Mouse (Mus musculus): ENCODE measurements around the gene AI597479. TPM values are rescaled to one million over a fixed set of nuclear protein-coding genes. Genes with fewer than 3 reads are reported as not detected.

The AI597479 gene
- polyA plus RNA-seq, 1 experiment from 2014 or later = 29.1 TPM

GRCm38 (mm10) chr1:43112882-43113281, 14.4 kb downstream of the AI597479 start:
- no peak overlapping the region for H3K27ac ChIP-seq (ENCODE audit: low read length)
- H3K4me3 ChIP-seq (replicated peaks; ENCODE audit: low read length) = no peak overlapping the region
- peaks cover 19% of the 10 kb centered on the region for H3K36me3 ChIP-seq (ENCODE audit: control insufficient read depth, insufficient read depth, low read length)
- no peak for ATAC-seq (ENCODE audit: insufficient read depth, low FRiP score)
- no peak overlapping the region for H3K4me2 ChIP-seq (ENCODE audit: low read depth, low read length)
- no peaks in the 10 kb centered on the region for H3K27me3 ChIP-seq (ENCODE audit: control insufficient read depth, insufficient read depth, low read length)
- WGBS = 80% methylated on average over 2 of the region's 2 CpGs
- no peak overlapping the region for H3K9ac ChIP-seq (ENCODE audit: low read length)
- no peaks in the 10 kb centered on the region for H3K9me3 ChIP-seq (replicated peaks; ENCODE audit: control insufficient read depth, low read length)
- no peaks in the 10 kb centered on the region for H3K4me1 ChIP-seq (ENCODE audit: control insufficient read depth, insufficient read depth, low read length)

GRCm38 (mm10) chr1:43117435-43117834, 18.9 kb downstream of the AI597479 start:
- no peak overlapping the region for H3K4me3 ChIP-seq (replicated peaks; ENCODE audit: low read length)
- H3K27me3 ChIP-seq (ENCODE audit: control insufficient read depth, insufficient read depth, low read length) = no peaks in the 10 kb centered on the region
- no peak for ATAC-seq (ENCODE audit: insufficient read depth, low FRiP score)
- H3K36me3 ChIP-seq (ENCODE audit: control insufficient read depth, insufficient read depth, low read length) = peaks cover 32% of the 10 kb centered on the region
- no peak overlapping the region for H3K4me2 ChIP-seq (ENCODE audit: low read depth, low read length)
- H3K4me1 ChIP-seq (ENCODE audit: control insufficient read depth, insufficient read depth, low read length) = no peaks in the 10 kb centered on the region
- H3K27ac ChIP-seq (ENCODE audit: low read length) = no peak overlapping the region
- H3K9ac ChIP-seq (ENCODE audit: low read length) = no peak overlapping the region
- no peaks in the 10 kb centered on the region for H3K9me3 ChIP-seq (replicated peaks; ENCODE audit: control insufficient read depth, low read length)
- WGBS = 97% methylated on average over 8 of the region's 8 CpGs

- 92% methylated on average over 5 of the region's 5 CpGs for WGBS
- Histone ChIP-seq H3K4me1 (ENCODE audit: control insufficient read depth, insufficient read depth, low read length) (no peaks in the 10 kb centered on the region), H3K36me3 (ENCODE audit: control insufficient read depth, insufficient read depth, low read length) (peaks cover 40% of the 10 kb centered on the region), H3K9ac (ENCODE audit: low read length) (no peak overlapping the region), H3K27ac (ENCODE audit: low read length) (no peak overlapping the region), H3K4me3 (replicated peaks; ENCODE audit: low read length) (no peak overlapping the region), H3K4me2 (ENCODE audit: low read depth, low read length) (no peak overlapping the region), H3K9me3 (replicated peaks; ENCODE audit: control insufficient read depth, low read length) (no peaks in the 10 kb centered on the region), H3K27me3 (ENCODE audit: control insufficient read depth, insufficient read depth, low read length) (no peaks in the 10 kb centered on the region)
- no peak for ATAC-seq (ENCODE audit: insufficient read depth, low FRiP score)
Observed at GRCm38 (mm10) chr1:43120950-43121349, 22.4 kb downstream of the AI597479 start.

GRCm38 (mm10) chr1:43122616-43123015, 24.1 kb downstream of the AI597479 start:
- ATAC-seq (ENCODE audit: insufficient read depth, low FRiP score) = no peak
- H3K4me2 ChIP-seq (ENCODE audit: low read depth, low read length) = no peak overlapping the region
- no peaks in the 10 kb centered on the region for H3K9me3 ChIP-seq (replicated peaks; ENCODE audit: control insufficient read depth, low read length)
- no peak overlapping the region for H3K4me3 ChIP-seq (replicated peaks; ENCODE audit: low read length)
- WGBS = 90% methylated on average over 2 of the region's 2 CpGs
- no peaks in the 10 kb centered on the region for H3K4me1 ChIP-seq (ENCODE audit: control insufficient read depth, insufficient read depth, low read length)
- H3K27me3 ChIP-seq (ENCODE audit: control insufficient read depth, insufficient read depth, low read length) = no peaks in the 10 kb centered on the region
- H3K27ac ChIP-seq (ENCODE audit: low read length) = no peak overlapping the region
- H3K9ac ChIP-seq (ENCODE audit: low read length) = no peak overlapping the region
- H3K36me3 ChIP-seq (ENCODE audit: control insufficient read depth, insufficient read depth, low read length) = peaks cover 41% of the 10 kb centered on the region

- H3K36me3 ChIP-seq (ENCODE audit: control insufficient read depth, insufficient read depth, low read length) = peaks cover 43% of the 10 kb centered on the region
- no peak overlapping the region for H3K4me3 ChIP-seq (replicated peaks; ENCODE audit: low read length)
- no peak overlapping the region for H3K9ac ChIP-seq (ENCODE audit: low read length)
- WGBS = 84% methylated on average over 4 of the region's 4 CpGs
- no peaks in the 10 kb centered on the region for H3K9me3 ChIP-seq (replicated peaks; ENCODE audit: control insufficient read depth, low read length)
- no peaks in the 10 kb centered on the region for H3K4me1 ChIP-seq (ENCODE audit: control insufficient read depth, insufficient read depth, low read length)
- ATAC-seq (ENCODE audit: insufficient read depth, low FRiP score) = no peak
- H3K27me3 ChIP-seq (ENCODE audit: control insufficient read depth, insufficient read depth, low read length) = no peaks in the 10 kb centered on the region
- no peak overlapping the region for H3K4me2 ChIP-seq (ENCODE audit: low read depth, low read length)
- no peak overlapping the region for H3K27ac ChIP-seq (ENCODE audit: low read length)
Observed at GRCm38 (mm10) chr1:43124726-43125125, 26.2 kb downstream of the AI597479 start.

- Histone ChIP-seq H3K36me3 (ENCODE audit: control insufficient read depth, insufficient read depth, low read length) (peaks cover 35% of the 10 kb centered on the region), H3K4me3 (replicated peaks; ENCODE audit: low read length) (no peak overlapping the region), H3K27me3 (ENCODE audit: control insufficient read depth, insufficient read depth, low read length) (no peaks in the 10 kb centered on the region), H3K27ac (ENCODE audit: low read length) (no peak overlapping the region), H3K9ac (ENCODE audit: low read length) (no peak overlapping the region), H3K4me1 (ENCODE audit: control insufficient read depth, insufficient read depth, low read length) (no peaks in the 10 kb centered on the region), H3K4me2 (ENCODE audit: low read depth, low read length) (no peak overlapping the region), H3K9me3 (replicated peaks; ENCODE audit: control insufficient read depth, low read length) (no peaks in the 10 kb centered on the region)
- no peak for ATAC-seq (ENCODE audit: insufficient read depth, low FRiP score)
Observed at GRCm38 (mm10) chr1:43127196-43127595, 28.7 kb downstream of the AI597479 start.

- peaks cover 32% of the 10 kb centered on the region for H3K36me3 ChIP-seq (ENCODE audit: control insufficient read depth, insufficient read depth, low read length)
- H3K4me3 ChIP-seq (replicated peaks; ENCODE audit: low read length) = no peak overlapping the region
- no peak overlapping the region for H3K27ac ChIP-seq (ENCODE audit: low read length)
- no peak overlapping the region for H3K4me2 ChIP-seq (ENCODE audit: low read depth, low read length)
- WGBS = 73% methylated on average over 8 of the region's 8 CpGs
- no peaks in the 10 kb centered on the region for H3K4me1 ChIP-seq (ENCODE audit: control insufficient read depth, insufficient read depth, low read length)
- no peaks in the 10 kb centered on the region for H3K27me3 ChIP-seq (ENCODE audit: control insufficient read depth, insufficient read depth, low read length)
- no peak for ATAC-seq (ENCODE audit: insufficient read depth, low FRiP score)
- no peak overlapping the region for H3K9ac ChIP-seq (ENCODE audit: low read length)
- no peaks in the 10 kb centered on the region for H3K9me3 ChIP-seq (replicated peaks; ENCODE audit: control insufficient read depth, low read length)
Observed at GRCm38 (mm10) chr1:43127820-43128610, 29.5 kb downstream of the AI597479 start.

GRCm38 (mm10) chr1:43130219-43130981, 31.9 kb downstream of the AI597479 start:
- Histone ChIP-seq H3K4me1 (ENCODE audit: control insufficient read depth, insufficient read depth, low read length) (no peaks in the 10 kb centered on the region), H3K9ac (ENCODE audit: low read length) (no peak overlapping the region), H3K4me2 (ENCODE audit: low read depth, low read length) (no peak overlapping the region), H3K27me3 (ENCODE audit: control insufficient read depth, insufficient read depth, low read length) (no peaks in the 10 kb centered on the region), H3K4me3 (replicated peaks; ENCODE audit: low read length) (no peak overlapping the region), H3K36me3 (ENCODE audit: control insufficient read depth, insufficient read depth, low read length) (peaks cover 24% of the 10 kb centered on the region), H3K9me3 (replicated peaks; ENCODE audit: control insufficient read depth, low read length) (no peaks in the 10 kb centered on the region), H3K27ac (ENCODE audit: low read length) (no peak overlapping the region)
- no peak for ATAC-seq (ENCODE audit: insufficient read depth, low FRiP score)
- WGBS = 76% methylated on average over 5 of the region's 5 CpGs

GRCm38 (mm10) chr1:43131591-43131990, 33.1 kb downstream of the AI597479 start:
- no peak overlapping the region for H3K4me3 ChIP-seq (replicated peaks; ENCODE audit: low read length)

More at GRCm38 (mm10) chr1:43131591-43131990, 33.1 kb downstream of the AI597479 start:
- no peak overlapping the region for H3K27ac ChIP-seq (ENCODE audit: low read length)
- no peaks in the 10 kb centered on the region for H3K27me3 ChIP-seq (ENCODE audit: control insufficient read depth, insufficient read depth, low read length)
- H3K4me2 ChIP-seq (ENCODE audit: low read depth, low read length) = no peak overlapping the region
- H3K9ac ChIP-seq (ENCODE audit: low read length) = no peak overlapping the region
- H3K9me3 ChIP-seq (replicated peaks; ENCODE audit: control insufficient read depth, low read length) = no peaks in the 10 kb centered on the region
- ATAC-seq (ENCODE audit: insufficient read depth, low FRiP score) = no peak
- no peaks in the 10 kb centered on the region for H3K4me1 ChIP-seq (ENCODE audit: control insufficient read depth, insufficient read depth, low read length)
- peaks cover 28% of the 10 kb centered on the region for H3K36me3 ChIP-seq (ENCODE audit: control insufficient read depth, insufficient read depth, low read length)
- 87% methylated on average over 9 of the region's 9 CpGs for WGBS
